Mouse (Mus musculus): ENCODE results near the gene Gpr87. TPM values are rescaled to one million over a fixed set of nuclear protein-coding genes. Genes with fewer than 3 reads are reported as not detected.

The Gpr87 gene
- polyA plus RNA-seq (2016; fragmentation: Nextera tagmentation; extraction: Ambion mirVana): 0.15 and 0.17 TPM in 2 replicates

- no peaks in the 10 kb centered on the region for H3K27me3 ChIP-seq
- WGBS: 90% methylated on average over 7 of the region's 7 CpGs
- H3K9me3 ChIP-seq: no peaks in the 10 kb centered on the region
- ATAC-seq (ENCODE audit: low FRiP score): no peak
- no peak within 1 kb of the TSS for H3K4me3 ChIP-seq (replicated peaks)
- no peaks in the 10 kb centered on the region for H3K36me3 ChIP-seq (replicated peaks)
- no peak within 1 kb of the TSS for H3K27ac ChIP-seq
- H3K4me1 ChIP-seq: no peaks in the 10 kb centered on the region
- no peak within 1 kb of the TSS for H3K4me2 ChIP-seq
- H3K9ac ChIP-seq: no peak within 1 kb of the TSS
Observed at GRCm38 (mm10) chr3:59194938-59195337, at the start of gene Gpr87. Gpr87 (minus strand) TSS chr3:59195104.

GRCm38 (mm10) chr3:59243384-59243783 is 48.5 kb upstream of the Gpr87 start:
- Histone ChIP-seq H3K9me3 (no peaks in the 10 kb centered on the region), H3K4me3 (replicated peaks) (no peak overlapping the region), H3K27me3 (no peaks in the 10 kb centered on the region), H3K36me3 (replicated peaks) (no peaks in the 10 kb centered on the region), H3K4me1 (no peaks in the 10 kb centered on the region), H3K27ac (no peak overlapping the region), H3K9ac (no peak overlapping the region), H3K4me2 (no peak overlapping the region)
- ATAC-seq (ENCODE audit: low FRiP score): no peak
- WGBS: 82% methylated on average over 6 of the region's 6 CpGs

- H3K27ac ChIP-seq: no peak overlapping the region
- H3K27me3 ChIP-seq: no peaks in the 10 kb centered on the region
- ATAC-seq (ENCODE audit: low FRiP score): no peak
- H3K4me2 ChIP-seq: no peak overlapping the region
- no peak overlapping the region for H3K4me3 ChIP-seq (replicated peaks)
- no peaks in the 10 kb centered on the region for H3K9me3 ChIP-seq
- H3K4me1 ChIP-seq: no peaks in the 10 kb centered on the region
- H3K36me3 ChIP-seq (replicated peaks): no peaks in the 10 kb centered on the region
- no peak overlapping the region for H3K9ac ChIP-seq
- WGBS: 77% methylated on average over 5 of the region's 5 CpGs
Observed at GRCm38 (mm10) chr3:59234878-59235277, 40.0 kb upstream of the Gpr87 start.

GRCm38 (mm10) chr3:59230912-59231311 is 36.0 kb upstream of the Gpr87 start:
- ATAC-seq (ENCODE audit: low FRiP score): no peak
- Histone ChIP-seq H3K4me1 (no peaks in the 10 kb centered on the region), H3K9me3 (no peaks in the 10 kb centered on the region), H3K27ac (no peak overlapping the region), H3K4me3 (replicated peaks) (no peak overlapping the region), H3K9ac (no peak overlapping the region), H3K27me3 (no peaks in the 10 kb centered on the region), H3K36me3 (replicated peaks) (no peaks in the 10 kb centered on the region), H3K4me2 (no peak overlapping the region)
- 75% methylated on average over 3 of the region's 3 CpGs for WGBS

- ATAC-seq (ENCODE audit: low FRiP score): no peak
- Histone ChIP-seq H3K4me3 (replicated peaks) (no peak overlapping the region), H3K4me2 (no peak overlapping the region)
Observed at GRCm38 (mm10) chr3:59228730-59229551, 34.0 kb upstream of the Gpr87 start.

GRCm38 (mm10) chr3:59227696-59228095 is 32.8 kb upstream of the Gpr87 start:
- H3K9me3 ChIP-seq: no peaks in the 10 kb centered on the region
- H3K36me3 ChIP-seq (replicated peaks): no peaks in the 10 kb centered on the region
- no peak overlapping the region for H3K4me2 ChIP-seq
- H3K4me1 ChIP-seq: no peaks in the 10 kb centered on the region
- 94% methylated on average over 9 of the region's 9 CpGs for WGBS
- no peak overlapping the region for H3K27ac ChIP-seq
- H3K9ac ChIP-seq: no peak overlapping the region
- ATAC-seq (ENCODE audit: low FRiP score): no peak
- no peak overlapping the region for H3K4me3 ChIP-seq (replicated peaks)
- H3K27me3 ChIP-seq: no peaks in the 10 kb centered on the region

More at GRCm38 (mm10) chr3:59228730-59229551, 34.0 kb upstream of the Gpr87 start:
- Histone ChIP-seq H3K4me1 (no peaks in the 10 kb centered on the region), H3K9ac (no peak overlapping the region), H3K36me3 (replicated peaks) (no peaks in the 10 kb centered on the region), H3K27me3 (no peaks in the 10 kb centered on the region), H3K27ac (no peak overlapping the region), H3K9me3 (no peaks in the 10 kb centered on the region)
- 81% methylated on average over 10 of the region's 10 CpGs for WGBS

- no peak for ATAC-seq (ENCODE audit: low FRiP score)
- Histone ChIP-seq H3K27ac (no peak overlapping the region), H3K36me3 (replicated peaks) (no peaks in the 10 kb centered on the region), H3K9ac (no peak overlapping the region), H3K9me3 (no peaks in the 10 kb centered on the region), H3K27me3 (no peaks in the 10 kb centered on the region), H3K4me1 (no peaks in the 10 kb centered on the region), H3K4me3 (replicated peaks) (no peak overlapping the region), H3K4me2 (no peak overlapping the region)
Observed at GRCm38 (mm10) chr3:59225411-59225810, 30.5 kb upstream of the Gpr87 start.

- WGBS: 87% methylated on average over 2 of the region's 2 CpGs
- Histone ChIP-seq H3K9me3 (no peaks in the 10 kb centered on the region), H3K4me2 (no peak overlapping the region), H3K9ac (no peak overlapping the region), H3K27me3 (no peaks in the 10 kb centered on the region), H3K36me3 (replicated peaks) (no peaks in the 10 kb centered on the region), H3K4me1 (no peaks in the 10 kb centered on the region), H3K27ac (no peak overlapping the region), H3K4me3 (replicated peaks) (no peak overlapping the region)
- ATAC-seq (ENCODE audit: low FRiP score): no peak
Observed at GRCm38 (mm10) chr3:59222303-59222702, 27.4 kb upstream of the Gpr87 start.

GRCm38 (mm10) chr3:59219326-59219725 is 24.4 kb upstream of the Gpr87 start:
- ATAC-seq (ENCODE audit: low FRiP score): no peak

GRCm38 (mm10) chr3:59217211-59217610 is 22.3 kb upstream of the Gpr87 start:
- Histone ChIP-seq H3K27ac (no peak overlapping the region), H3K4me3 (replicated peaks) (no peak overlapping the region), H3K9me3 (no peaks in the 10 kb centered on the region), H3K9ac (no peak overlapping the region), H3K36me3 (replicated peaks) (no peaks in the 10 kb centered on the region), H3K4me2 (no peak overlapping the region), H3K4me1 (no peaks in the 10 kb centered on the region), H3K27me3 (no peaks in the 10 kb centered on the region)
- no peak for ATAC-seq (ENCODE audit: low FRiP score)
- 93% methylated on average over 10 of the region's 10 CpGs for WGBS

More at GRCm38 (mm10) chr3:59219326-59219725, 24.4 kb upstream of the Gpr87 start:
- no peak overlapping the region for H3K4me2 ChIP-seq
- H3K4me3 ChIP-seq (replicated peaks): no peak overlapping the region
- H3K27me3 ChIP-seq: no peaks in the 10 kb centered on the region
- H3K4me1 ChIP-seq: no peaks in the 10 kb centered on the region
- no peak overlapping the region for H3K27ac ChIP-seq
- no peaks in the 10 kb centered on the region for H3K36me3 ChIP-seq (replicated peaks)
- H3K9ac ChIP-seq: no peak overlapping the region
- H3K9me3 ChIP-seq: no peaks in the 10 kb centered on the region
- WGBS: 92% methylated on average over 2 of the region's 2 CpGs

GRCm38 (mm10) chr3:59212404-59212803 is 17.5 kb upstream of the Gpr87 start:
- no peak for ATAC-seq (ENCODE audit: low FRiP score)
- Histone ChIP-seq H3K9ac (no peak overlapping the region), H3K4me1 (no peaks in the 10 kb centered on the region), H3K4me3 (replicated peaks) (no peak overlapping the region), H3K27me3 (no peaks in the 10 kb centered on the region), H3K9me3 (no peaks in the 10 kb centered on the region), H3K4me2 (no peak overlapping the region), H3K36me3 (replicated peaks) (no peaks in the 10 kb centered on the region), H3K27ac (no peak overlapping the region)

- Histone ChIP-seq H3K4me3 (replicated peaks) (no peak overlapping the region), H3K4me2 (no peak overlapping the region), H3K9ac (no peak overlapping the region), H3K4me1 (no peaks in the 10 kb centered on the region), H3K27ac (no peak overlapping the region), H3K36me3 (replicated peaks) (no peaks in the 10 kb centered on the region), H3K27me3 (no peaks in the 10 kb centered on the region), H3K9me3 (no peaks in the 10 kb centered on the region)
- ATAC-seq (ENCODE audit: low FRiP score): no peak
- 94% methylated on average over 8 of the region's 8 CpGs for WGBS
Observed at GRCm38 (mm10) chr3:59211784-59212183, 16.9 kb upstream of the Gpr87 start.

- Histone ChIP-seq H3K9ac (no peak within 1 kb of the TSS), H3K4me1 (no peaks in the 10 kb centered on the region), H3K9me3 (no peaks in the 10 kb centered on the region), H3K4me3 (replicated peaks) (no peak within 1 kb of the TSS), H3K27ac (no peak within 1 kb of the TSS), H3K36me3 (replicated peaks) (no peaks in the 10 kb centered on the region), H3K27me3 (no peaks in the 10 kb centered on the region), H3K4me2 (no peak within 1 kb of the TSS)
- ATAC-seq (ENCODE audit: low FRiP score): no peak
- WGBS: 91% methylated on average over 6 of the region's 6 CpGs
Observed at GRCm38 (mm10) chr3:59210727-59211126, 15.8 kb upstream of the Gpr87 start, which contains the start of gene P2ry13. P2ry13 (minus strand) TSS chr3:59210882.
